Mouse (Mus musculus): ENCODE data around the gene Gnai2.

DNA sequence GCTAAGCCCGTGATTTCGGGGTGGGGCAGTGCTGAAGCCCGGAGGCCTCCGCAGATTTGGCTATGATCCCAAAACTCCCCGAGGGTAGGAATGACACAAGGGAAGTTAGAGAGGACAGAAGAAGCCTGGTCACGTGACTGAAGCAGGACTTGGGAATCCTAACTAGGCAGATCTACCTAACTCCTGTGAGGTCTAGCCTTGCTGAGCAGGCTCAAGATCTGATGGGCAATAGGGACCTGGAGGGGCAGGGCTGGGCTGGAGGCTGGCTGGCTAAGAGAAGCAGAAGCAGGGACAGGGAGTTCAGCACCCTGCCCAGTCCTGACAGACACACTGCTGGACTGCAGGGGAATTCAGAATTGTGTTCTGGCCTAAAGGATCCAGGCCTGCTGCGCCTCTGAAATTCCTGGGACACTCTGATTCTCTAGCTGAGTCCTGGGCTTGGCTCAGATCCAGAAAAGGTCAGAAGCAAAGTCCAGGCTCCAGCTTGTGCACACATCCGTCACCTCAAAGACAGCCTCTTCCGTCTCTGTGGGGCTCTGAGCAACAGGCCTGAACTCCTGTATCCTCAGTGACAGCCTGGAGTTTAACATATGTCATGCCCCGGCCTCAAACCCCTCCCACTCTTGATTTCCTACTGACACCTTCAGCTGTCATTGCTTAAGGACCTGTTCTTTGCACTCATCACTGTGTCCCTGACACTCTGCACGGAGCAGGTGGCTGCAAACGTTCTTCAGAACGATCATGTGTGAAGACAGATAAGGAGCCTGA, 16.2 kb downstream of the Gnai2 start:
- TF ChIP-seq CTCF (IDR thresholded peaks at IDR 0.05; ENCODE audit: low read depth, low read length) (no peak), GATA1 (IDR thresholded peaks at IDR 0.05; ENCODE audit: borderline replicate concordance, low read length) (no peak), POLR2AphosphoS5 (IDR thresholded peaks at IDR 0.05; ENCODE audit: insufficient replicate concordance, low read depth, low read length) (no peak)
